ENCODE assay signal across 8 mouse cellular contexts in the genomic region with DNA sequence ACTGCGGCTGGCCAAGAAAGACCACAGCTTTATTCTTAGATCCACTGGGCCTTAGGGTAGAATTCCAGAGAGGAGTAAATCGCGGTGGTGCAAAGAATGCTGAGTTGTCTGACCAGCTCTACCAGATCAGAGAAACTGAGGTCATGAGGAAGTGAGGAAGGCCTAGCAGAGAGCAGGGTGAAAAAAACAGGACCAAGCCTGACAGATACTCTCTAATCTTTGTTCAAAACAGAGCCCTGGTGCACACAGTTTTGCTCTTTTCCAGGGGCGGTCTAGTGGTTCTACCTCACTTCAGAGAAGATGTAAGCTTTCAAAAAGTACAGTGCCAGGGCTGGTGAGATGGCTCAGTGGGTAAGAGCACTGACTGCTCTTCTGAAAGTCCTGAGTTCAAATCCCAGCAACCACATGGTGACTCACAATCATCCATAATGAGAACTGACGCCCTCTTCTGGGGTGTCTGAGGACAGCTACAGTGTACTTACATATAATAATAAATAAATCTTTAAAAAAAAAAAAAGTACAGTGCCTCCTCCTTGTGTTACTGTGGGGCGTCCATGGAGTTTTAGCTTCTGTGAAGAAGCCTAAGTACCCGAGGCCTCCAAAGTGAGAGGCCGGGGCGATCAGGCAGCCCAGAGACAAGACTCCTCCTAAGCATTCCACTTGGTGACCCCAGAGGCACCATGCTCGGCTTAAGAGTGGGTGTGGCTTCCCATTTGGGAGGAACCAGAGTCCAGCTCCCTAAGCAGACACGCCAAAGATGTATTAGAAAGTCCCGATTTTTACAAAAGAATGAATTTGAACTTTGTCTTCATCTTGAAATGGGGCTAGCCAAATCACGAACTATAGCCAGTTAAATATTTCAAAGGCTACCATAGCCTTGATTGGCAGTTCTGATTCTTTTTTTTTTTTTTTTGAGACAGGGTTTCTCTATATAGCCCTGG. TPM values are rescaled to one million over a fixed set of nuclear protein-coding genes. Genes with fewer than 3 reads are reported as not detected.
DNase-seq lines count a peak whose midpoint lies in the region; ATAC-seq lines count a peak whose summit lies in the region.

No protein-coding gene starts in this region.

- peak; percentile 9 to 30; a peak in 1 of 4 replicates for ATAC-seq in hematopoietic stem cell, adult 5-6 weeks (replicated peaks in 1 of 2; ENCODE audit: insufficient read depth in 1 of 2, low FRiP score in 2 of 2, low TSS enrichment in 1 of 2, low read depth in 1 of 2, poor library complexity in 2 of 2, severe bottlenecking in 2 of 2)

- peak; percentile 43 for DNase-seq in gastrocnemius, adult 18-20 months (ENCODE audit: low spot score)
- no peak for DNase-seq in gastrocnemius, adult 8-10 months (ENCODE audit: low spot score in 2 of 2)
- peak; percentile 40 for DNase-seq in c-Kit-negative CD71-positive TER-119-positive erythroid progenitor cells, embryonic 14.5 days (ENCODE audit: low read depth, low spot score)
- peak; percentile 16 for DNase-seq in fibroblast of lung, adult 2 months (ENCODE audit: low read depth)
- peak; percentile 45 for DNase-seq in left cerebral cortex, postnatal 4 days
- peak; percentile 67 for DNase-seq in mesoderm, embryonic 11.5 days (ENCODE audit: low read depth, low spot score)
- DNase-seq in spleen, postnatal 36 days (ENCODE audit: low spot score in 2 of 2) = peak; percentile 46 to 67

- intact Hi-C loops in left cerebral cortex, postnatal 4 days (cut with DNase I) = no loop called here

RNA-seq across cellular contexts. Expression of gene 9430015G10Rik, which starts 0.9 kb away (rescaled TPM):
- 1 to 10 TPM; 2.1 to 3.1 TPM for total RNA-seq in gastrocnemius, adult 18-20 months (2021)
- 1 to 10 TPM; 2.1 to 4.2 (median 2.4) TPM for total RNA-seq in gastrocnemius, adult 8-10 months (2022)
- 35.2 and 42.8 TPM in 2 replicates for total RNA-seq in hematopoietic stem cell, adult 5-6 weeks (2017)
- 10 to 100 TPM; 34.6 to 37.5 TPM for total RNA-seq in left cerebral cortex, postnatal 4 days (2021)

RNA-seq across cellular contexts. Expression of gene Rnf223, which starts 21.4 kb away (rescaled TPM):
- not detected for total RNA-seq in gastrocnemius, adult 18-20 months (2021)
- not detected for total RNA-seq in gastrocnemius, adult 8-10 months (2022)
- not detected in 2 replicates for total RNA-seq in hematopoietic stem cell, adult 5-6 weeks (2017)
- under 1 TPM; 0.42 to 0.72 TPM for total RNA-seq in left cerebral cortex, postnatal 4 days (2021)

RNA-seq across cellular contexts. Expression of gene Ttll10, which starts 49.7 kb away (rescaled TPM):
- total RNA-seq in gastrocnemius, adult 18-20 months (2021) = not detected
- not detected for total RNA-seq in gastrocnemius, adult 8-10 months (2022)
- total RNA-seq in hematopoietic stem cell, adult 5-6 weeks (2017) = 1.3 TPM in 1 of 2 replicates, not detected in the other
- total RNA-seq in left cerebral cortex, postnatal 4 days (2021) = not detected

Comparison
In these comparisons a context has a peak if more than half of its experiments do, and no peak if none do; other contexts are left out.
1. DNase-seq: peak in gastrocnemius, adult 18-20 months (single experiment), c-Kit-negative CD71-positive TER-119-positive erythroid progenitor cells, embryonic 14.5 days (single experiment), fibroblast of lung, adult 2 months (single experiment), left cerebral cortex, postnatal 4 days (single experiment), mesoderm, embryonic 11.5 days (single experiment) and spleen, postnatal 36 days (2 of 2); none in gastrocnemius, adult 8-10 months (0 of 2).